Mouse (Mus musculus): ENCODE measurements around the gene Cobll1.

The Cobll1 gene

GRCm38 (mm10) chr2:65087197-65087596, 152.0 kb downstream of the Cobll1 start:
- DNase-seq (ENCODE audit: low spot score) = no peak

GRCm38 (mm10) chr2:65083411-65083810, 155.8 kb downstream of the Cobll1 start:
- no peak for DNase-seq (ENCODE audit: low spot score)

- no peak for DNase-seq (ENCODE audit: low spot score)
These were observed 161.7 kb downstream of the Cobll1 start for GRCm38 (mm10) chr2:65077544-65077943.

GRCm38 (mm10) chr2:65075840-65076239, 163.4 kb downstream of the Cobll1 start:
- DNase-seq (ENCODE audit: low spot score) = no peak

- DNase-seq (ENCODE audit: low spot score) = no peak
These were observed 163.8 kb downstream of the Cobll1 start for GRCm38 (mm10) chr2:65075431-65075830.

- no peak for DNase-seq (ENCODE audit: low spot score)
These were observed 167.0 kb downstream of the Cobll1 start for GRCm38 (mm10) chr2:65072205-65072604.

- no peak for DNase-seq (ENCODE audit: low spot score)
These were observed 185.4 kb downstream of the Cobll1 start for GRCm38 (mm10) chr2:65053764-65054163.

- no peak for DNase-seq (ENCODE audit: low spot score)
These were observed 186.8 kb downstream of the Cobll1 start for GRCm38 (mm10) chr2:65052191-65053012.

GRCm38 (mm10) chr2:65050776-65051175, 188.4 kb downstream of the Cobll1 start:
- DNase-seq (ENCODE audit: low spot score) = no peak

GRCm38 (mm10) chr2:65048234-65049017, 190.8 kb downstream of the Cobll1 start:
- no peak for DNase-seq (ENCODE audit: low spot score)

All from left cerebral cortex, adult 11 months (tissue).